Mouse (Mus musculus) CH12.LX (cell line): ENCODE measurements at regions not wholly inside any gene's neighbourhood (a gene's known extent, or its start where the extent isn't known, plus 50 kb on each side); places are given as distances from the start of the nearest gene placed in this dataset.

Source experiments
- DNase-seq: peaks from one replicate; pipeline ENCODE4 v3.0.0-alpha.2; 2013; ENCODE audit errors: extremely low read depth
- H3K27ac ChIP-seq: 2 replicates; pipeline ENCODE4 v1.5.1; 2012; ENCODE audit warnings: low read depth, mild to moderate bottlenecking, control low read depth, moderate library complexity; ENCODE audit not compliant: insufficient read depth
- H3K27me3 ChIP-seq: replicated peaks from 2 replicates; pipeline ENCODE3; 2012; ENCODE audit warnings: inconsistent platforms
- H3K36me3 ChIP-seq, 2 experiments: replicated peaks in 1 of 2; 2 replicates each; pipeline versions ENCODE3 to v1.6.1; 2012; ENCODE audit warnings: inconsistent platforms in 1 of 2, low read length in 1 of 2, mild to moderate bottlenecking in 1 of 2, mixed read lengths in 1 of 2, moderate library complexity in 1 of 2; ENCODE audit not compliant: control insufficient read depth in 1 of 2, insufficient read depth in 1 of 2
- H3K4me1 ChIP-seq, 2 experiments: 2 replicates each; pipeline ENCODE4 v1.6.1; 2012; ENCODE audit warnings: inconsistent platforms in 1 of 2, moderate library complexity in 1 of 2; ENCODE audit not compliant: insufficient read depth in 2 of 2, control insufficient read depth in 1 of 2
- H3K4me2 ChIP-seq: 2 replicates; pipeline ENCODE4 v1.6.1; 2012; ENCODE audit warnings: low read depth, mild to moderate bottlenecking, control low read depth; ENCODE audit not compliant: poor library complexity, insufficient read depth, severe bottlenecking
- H3K4me3 ChIP-seq, 3 experiments: fragments of 150-350 bp in 1 of 3; sonication (generic) in 1 of 3; replicated peaks in 1 of 3; 2 replicates each; pipeline versions ENCODE3 to v1.5.1; 2011 to 2012; ENCODE audit warnings: low read depth in 2 of 3, low read length in 2 of 3, mild to moderate bottlenecking in 2 of 3, moderate library complexity in 2 of 3, control low read depth in 1 of 3, improper control_type of control experiment in 1 of 3, inconsistent platforms in 1 of 3, mixed read lengths in 1 of 3; ENCODE audit not compliant: poor library complexity in 1 of 3
- H3K79me2 ChIP-seq: replicated peaks from 2 replicates; pipeline ENCODE4 v1.6.1; 2012; ENCODE audit warnings: mild to moderate bottlenecking, moderate library complexity; ENCODE audit not compliant: control insufficient read depth, poor library complexity, insufficient read depth, severe bottlenecking; ENCODE audit errors: extremely low read depth
- H3K9ac ChIP-seq: 2 replicates; pipeline ENCODE4 v1.6.1; 2012; ENCODE audit warnings: low read depth, mild to moderate bottlenecking, control low read depth, moderate library complexity; ENCODE audit not compliant: insufficient read depth
- H3K9me3 ChIP-seq: replicated peaks from 2 replicates; pipeline ENCODE3; 2012; ENCODE audit warnings: low read length, inconsistent platforms, mixed read lengths
- BHLHE40 ChIP-seq: IDR thresholded peaks from 2 replicates; pipeline ENCODE4 v1.6.1; 2011; ENCODE audit warnings: mild to moderate bottlenecking, low read depth, low read length, improper control_type of control experiment
- ELF1 ChIP-seq: IDR thresholded peaks from 2 replicates; pipeline ENCODE4 v1.6.1; 2014; ENCODE audit warnings: low read depth, mild to moderate bottlenecking, inconsistent platforms, low read length, improper control_type of control experiment
- HCFC1 ChIP-seq: IDR thresholded peaks from 2 replicates; pipeline ENCODE4 v1.6.1; 2012; ENCODE audit warnings: low read depth, mild to moderate bottlenecking, inconsistent platforms, low read length, improper control_type of control experiment
- IRF4 ChIP-seq: IDR thresholded peaks from 2 replicates; pipeline ENCODE4 v1.6.1; 2014; ENCODE audit warnings: low read depth, mild to moderate bottlenecking, inconsistent platforms, low read length, improper control_type of control experiment
- MAFK ChIP-seq: IDR thresholded peaks from 2 replicates; pipeline ENCODE4 v1.6.1; 2011; ENCODE audit warnings: low read length, improper control_type of control experiment; ENCODE audit not compliant: insufficient replicate concordance
- MAX ChIP-seq: IDR thresholded peaks from 2 replicates; pipeline ENCODE4 v1.6.1; 2011; ENCODE audit warnings: low read length, improper control_type of control experiment
- MAZ ChIP-seq: IDR thresholded peaks from 2 replicates; pipeline ENCODE4 v1.6.1; 2012; ENCODE audit warnings: low read depth, mild to moderate bottlenecking, inconsistent platforms, low read length, improper control_type of control experiment, moderate library complexity
- MEF2A ChIP-seq: IDR thresholded peaks from 2 replicates; pipeline ENCODE4 v1.6.1; 2014; ENCODE audit warnings: low read depth, mild to moderate bottlenecking, inconsistent platforms, low read length, improper control_type of control experiment, borderline replicate concordance
- MYC ChIP-seq: IDR thresholded peaks from 2 replicates; pipeline ENCODE4 v1.6.1; 2011; ENCODE audit warnings: low read depth, mild to moderate bottlenecking, improper control_type of control experiment, low read length
- NELFE ChIP-seq: IDR thresholded peaks from 2 replicates; pipeline ENCODE4 v1.6.1; 2011; ENCODE audit warnings: low read depth, low read length, improper control_type of control experiment
- POLR2A ChIP-seq: IDR thresholded peaks from 2 replicates; pipeline ENCODE4 v1.6.1; 2011; ENCODE audit warnings: low read depth, mild to moderate bottlenecking, improper control_type of control experiment, low read length
- RAD21 ChIP-seq: IDR thresholded peaks from 2 replicates; pipeline ENCODE4 v1.6.1; 2011; ENCODE audit warnings: low read depth, mild to moderate bottlenecking, low read length, improper control_type of control experiment, moderate library complexity
- SMC3 ChIP-seq: IDR thresholded peaks from 2 replicates; pipeline ENCODE4 v1.6.1; 2011; ENCODE audit warnings: low read depth, low read length, improper control_type of control experiment
- TBP ChIP-seq: conservative IDR thresholded peaks from 2 replicates; pipeline ENCODE4 v1.6.1; 2011; ENCODE audit warnings: low read depth, low read length, improper control_type of control experiment
- USF1 ChIP-seq: IDR thresholded peaks from 2 replicates; pipeline ENCODE4 v1.6.1; 2014; ENCODE audit warnings: low read depth, mild to moderate bottlenecking, inconsistent platforms, low read length, improper control_type of control experiment
- USF2 ChIP-seq: conservative IDR thresholded peaks from 2 replicates; pipeline ENCODE4 v1.6.1; 2011; ENCODE audit warnings: low read depth, low read length, improper control_type of control experiment
- ZKSCAN1 ChIP-seq: IDR thresholded peaks from 2 replicates; pipeline ENCODE4 v1.6.1; 2012; ENCODE audit warnings: low read depth, inconsistent platforms, low read length, improper control_type of control experiment, borderline replicate concordance
- ZMIZ1 ChIP-seq: IDR thresholded peaks from 2 replicates; pipeline ENCODE4 v1.6.1; 2012; ENCODE audit warnings: low read depth, mild to moderate bottlenecking, inconsistent platforms, low read length, improper control_type of control experiment
- dilution Hi-C: fragments of 300-500 bp; cut with MboI; formaldehyde crosslinking; loops from 2 replicates; pipeline ENCODE4 v1.14.3; 2020; ENCODE audit warnings: low sequenced_read_pairs; ENCODE audit not compliant: extremely low pct_unique_long_range_greater_than_20kb, extremely low pct_ligation_motif_present
- in situ Hi-C: fragments of 300-500 bp; cut with MboI; formaldehyde crosslinking; loops from 3 replicates; pipeline ENCODE4 v1.14.3; 2019; ENCODE audit warnings: low sequenced_read_pairs, low pct_ligation_motif_present, low pct_unique_long_range_greater_than_20kb, mixed read lengths

DNA sequence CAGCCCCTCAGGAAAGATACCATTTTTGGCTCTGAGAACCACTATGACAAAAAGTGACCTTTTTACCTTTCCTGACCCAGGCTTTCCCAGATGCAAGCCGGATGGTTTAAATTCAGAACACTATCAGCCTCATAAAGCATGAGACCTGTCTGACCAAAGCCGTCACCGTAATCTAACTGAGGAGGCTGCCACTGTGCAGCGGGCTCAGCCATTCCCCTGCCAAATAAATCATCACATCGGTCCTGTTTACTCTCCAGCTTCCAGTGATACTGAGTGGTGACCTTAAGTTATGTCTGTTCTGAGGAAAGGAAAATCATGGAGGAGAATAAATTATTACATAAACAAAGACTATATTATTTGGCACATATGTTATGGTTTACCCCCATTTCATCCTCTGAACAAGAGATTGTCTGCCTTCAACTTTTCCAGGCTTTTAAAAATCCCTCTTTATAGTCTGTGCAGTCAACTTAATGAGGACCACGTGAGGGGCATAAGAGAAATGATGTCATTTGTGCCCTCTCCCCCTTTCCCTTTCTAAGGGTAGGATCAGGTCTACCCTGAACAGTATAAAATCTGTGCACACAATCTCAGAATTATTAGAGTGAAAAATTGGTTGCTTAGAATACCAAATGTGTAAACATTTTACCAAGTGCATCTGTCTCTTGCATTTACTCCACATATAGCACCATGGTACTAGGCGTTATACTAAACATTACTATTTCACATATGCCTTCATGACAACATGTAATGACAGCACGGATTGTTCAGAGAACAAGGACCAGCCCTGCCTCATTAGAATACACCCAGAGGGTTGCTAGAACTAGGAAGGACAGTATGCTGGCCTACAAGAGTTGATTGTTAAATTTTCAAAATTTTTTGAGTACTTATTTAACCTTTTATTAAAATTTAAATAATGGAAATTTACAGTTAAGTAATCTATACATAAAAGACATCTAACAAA is 401.9 kb upstream of the Xrcc4 start:
- H3K4me2 ChIP-seq: no peak overlapping the region

DNA sequence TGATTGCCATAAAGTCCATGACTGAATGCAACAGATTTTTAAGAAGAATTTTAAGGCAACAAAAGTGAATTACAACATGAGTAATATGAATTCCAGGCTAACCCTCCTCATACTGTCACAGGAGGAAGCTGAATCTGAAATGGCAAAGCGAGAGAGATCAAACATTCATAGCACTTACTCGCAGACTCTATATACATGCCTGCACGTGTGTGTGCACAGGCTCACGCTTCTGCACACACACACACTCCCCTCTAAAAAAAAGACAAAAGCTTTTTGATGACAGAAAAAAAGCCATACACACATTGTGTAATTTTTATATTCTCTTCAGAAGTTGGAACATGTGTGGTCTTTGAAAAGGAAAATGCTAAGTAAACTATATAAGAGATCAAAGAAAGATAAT is 391.1 kb upstream of the Xrcc4 start:
- H3K9me3 ChIP-seq: no peaks in the 10 kb centered on the region
- no peaks in the 10 kb centered on the region for H3K27me3 ChIP-seq
- no peaks in the 10 kb centered on the region for H3K79me2 ChIP-seq
- no peak for TF ChIP-seq ZKSCAN1
- DNase-seq: no peak
- H3K36me3 ChIP-seq: no peaks in the 10 kb centered on the region
- in situ Hi-C loops (no loop called here), dilution Hi-C loops (no loop called here)
- no peak overlapping the region for H3K9ac ChIP-seq
- no peak overlapping the region for H3K4me2 ChIP-seq
- H3K27ac ChIP-seq: no peak overlapping the region
- no peak overlapping the region for H3K4me3 ChIP-seq
- no peaks in the 10 kb centered on the region for H3K4me1 ChIP-seq

More for the DNA sequence above, 401.9 kb upstream of the Xrcc4 start:
- TF ChIP-seq MAFK (no peak), HCFC1 (no peak), MAX (no peak), BHLHE40 (no peak), MEF2A (no peak), USF1 (no peak), POLR2A (no peak), RAD21 (no peak), IRF4 (no peak), USF2 (no peak), NELFE (no peak), MYC (no peak), SMC3 (no peak), MAZ (no peak), ZMIZ1 (no peak), ZKSCAN1 (no peak), TBP (no peak), ELF1 (no peak)
- no peak for DNase-seq
- H3K27ac ChIP-seq: no peak overlapping the region
- H3K36me3 ChIP-seq: no peaks in the 10 kb centered on the region
- H3K4me1 ChIP-seq: no peaks in the 10 kb centered on the region
- dilution Hi-C loops: no loop called here
- in situ Hi-C loops: no loop called here
- H3K9ac ChIP-seq: no peak overlapping the region
- no peaks in the 10 kb centered on the region for H3K9me3 ChIP-seq
- no peaks in the 10 kb centered on the region for H3K79me2 ChIP-seq
- H3K4me3 ChIP-seq: no peak overlapping the region
- H3K27me3 ChIP-seq: no peaks in the 10 kb centered on the region
